Mouse (Mus musculus) left cerebral cortex, adult 2 months (tissue): ENCODE measurements around the gene Unc45b. TPM values are rescaled to one million over a fixed set of nuclear protein-coding genes. Genes with fewer than 3 reads are reported as not detected.
"Not testable (repeated sequence)": the region's sequence is repeated elsewhere in the genome, so short reads cannot be mapped to it uniquely, and the experiment has no call there.

ENCODE experiments used
- DNase-seq, 2 experiments: peaks; one replicate each; pipeline ENCODE4 v3.0.0; 2021 to 2022; ENCODE audit warnings: low spot score in 2 of 2, mixed read lengths in 1 of 2; ENCODE audit errors: extremely low spot score in 1 of 2
- H3K27ac ChIP-seq: fragments of 200-600 bp; 2 replicates; pipeline ENCODE4 v1.8.1; 2022
- H3K4me3 ChIP-seq: fragments of 200-600 bp; 2 replicates; pipeline ENCODE4 v1.8.1; 2022
- CTCF ChIP-seq: fragments of 200-600 bp; IDR thresholded peaks from 2 replicates; pipeline ENCODE4 v1.8.1; 2022; ENCODE audit warnings: antibody characterized with exemption, mild to moderate bottlenecking, moderate library complexity
- intact Hi-C: fragments of 180-260 bp; cut with DNase I; formaldehyde crosslinking; loops from one replicate; pipeline ENCODE4 v1.15.1; 2025
- microRNA-seq, 2 experiments: library from miRNA; unstranded; fragments of <30 nt; microRNA quantifications; one replicate each; pipeline ENCODE4 v1.2.0; 2021
- total RNA-seq, 2 experiments: library from RNA; stranded (reverse); gene quantifications; 2 replicates each; pipeline ENCODE4 v1.2.3; 2021

Gene Unc45b
- total RNA-seq, 2 experiments from 2014 or later = 1.3 to 2.0 TPM

DNA sequence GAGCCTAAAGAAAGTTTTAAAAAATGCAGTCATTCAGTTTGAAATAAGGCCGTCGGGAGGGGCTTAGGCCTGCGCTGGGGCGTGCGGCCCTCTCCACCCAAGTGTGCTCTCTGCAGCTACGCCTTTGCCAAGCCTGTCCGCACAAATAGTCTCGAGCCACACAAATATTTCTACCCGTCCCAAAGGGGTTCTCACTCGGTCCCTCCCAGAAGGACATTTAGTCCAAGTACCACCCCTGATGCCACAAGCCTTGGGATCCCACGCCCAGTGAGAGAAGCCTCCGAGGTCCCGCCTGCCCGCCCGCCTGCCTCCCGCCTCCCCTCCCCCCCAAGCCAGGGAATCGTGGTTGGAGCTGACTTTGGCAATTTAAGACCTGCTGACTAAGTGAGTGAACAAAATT, 72.8 kb downstream of the Unc45b start:
- H3K4me3 ChIP-seq = no peak overlapping the region
- intact Hi-C loops = no loop called here
- no peak for DNase-seq
- TF ChIP-seq CTCF = no peak
- H3K27ac ChIP-seq = no peak overlapping the region

DNA sequence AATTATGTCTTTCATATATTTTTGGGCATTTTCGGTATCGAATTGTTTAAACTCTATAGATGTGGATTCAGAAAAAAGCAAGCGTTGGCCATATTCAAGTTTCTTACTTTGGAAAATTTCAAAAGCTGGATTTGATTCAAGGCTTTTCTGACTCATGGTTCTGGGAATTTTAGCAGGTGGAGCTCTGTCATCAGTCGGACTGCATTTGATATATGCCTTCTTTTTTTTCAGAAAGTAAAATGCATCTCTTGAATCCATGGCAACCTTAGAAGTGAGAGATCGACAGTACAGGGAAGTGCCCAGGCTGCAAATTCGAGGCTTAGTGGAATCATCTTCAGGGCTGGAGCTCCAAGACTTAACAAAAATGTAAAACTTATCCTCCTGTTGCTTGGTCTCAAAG, 77.3 kb downstream of the Unc45b start:
- intact Hi-C loops = no loop called here
- no peak for TF ChIP-seq CTCF
- Histone ChIP-seq H3K4me3 (no peak overlapping the region), H3K27ac (no peak overlapping the region)
- no peak for DNase-seq

DNA sequence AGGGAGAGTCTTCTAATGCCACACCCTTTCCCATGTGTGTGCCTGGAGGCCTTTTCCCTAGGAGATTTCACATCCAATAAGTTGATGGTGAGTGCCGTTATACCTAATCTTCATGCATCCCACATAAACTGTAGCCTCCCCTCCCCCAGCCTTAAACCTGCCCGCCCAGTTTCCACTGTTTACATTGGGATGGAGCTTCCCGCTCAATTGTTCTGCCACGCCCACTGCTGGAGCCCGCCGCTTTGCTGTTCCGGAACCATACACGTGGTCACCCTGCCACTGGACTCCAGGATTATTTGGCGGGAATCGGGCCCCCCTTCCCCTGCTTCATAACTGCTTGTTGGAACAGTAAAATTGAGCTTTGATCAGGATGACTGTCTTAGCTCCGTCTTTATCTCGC, 79.0 kb downstream of the Unc45b start:
- Histone ChIP-seq H3K27ac (no peak overlapping the region), H3K4me3 (no peak overlapping the region)
- intact Hi-C loops = no loop called here
- TF ChIP-seq CTCF = no peak
- DNase-seq = no peak

DNA sequence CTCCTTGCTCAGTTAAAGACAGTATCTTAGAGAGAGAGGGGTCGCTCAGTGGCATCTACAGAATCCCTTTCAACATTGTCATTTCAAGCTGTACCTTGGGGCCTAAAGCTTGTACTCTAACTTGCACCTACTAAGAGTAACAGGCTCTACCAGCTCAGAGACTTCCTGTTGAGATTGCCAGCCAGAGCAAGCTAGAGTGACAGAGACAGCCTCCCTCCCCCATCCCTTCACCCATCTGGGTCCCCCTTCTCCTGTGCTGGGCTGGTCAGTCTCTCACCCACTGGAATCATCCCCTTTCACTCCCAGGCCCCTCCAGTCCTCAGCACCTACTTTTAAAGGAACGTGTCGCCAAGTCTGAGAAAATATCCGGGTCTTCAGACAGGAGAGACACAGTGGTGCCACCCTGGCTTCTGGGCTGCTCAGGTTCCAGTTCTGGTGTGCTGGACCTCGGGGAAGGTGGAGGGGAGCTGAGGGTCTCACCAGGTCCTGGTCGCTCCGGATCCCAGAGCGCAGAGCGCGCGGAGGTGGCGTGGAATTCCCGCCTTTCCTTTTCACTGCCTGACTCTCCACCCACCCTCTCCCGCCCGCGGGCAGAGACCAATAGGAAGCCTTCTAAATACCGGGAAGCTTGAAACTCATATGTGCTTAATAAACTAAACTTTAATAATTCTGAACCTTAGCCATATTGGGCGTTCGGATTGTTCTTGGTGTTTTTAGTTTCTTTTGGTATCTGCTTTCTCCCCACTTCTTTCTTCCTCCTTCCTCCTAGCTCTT, 80.4 kb downstream of the Unc45b start:
- peak overlapping the region; percentile 53 for H3K4me3 ChIP-seq
- intact Hi-C loops = loop anchor here (1.0 kb wide), 1 partner anchor 48 kb away; no protein-coding TSS in a partner anchor
- not testable (repeated sequence) for DNase-seq, H3K27ac ChIP-seq

DNA sequence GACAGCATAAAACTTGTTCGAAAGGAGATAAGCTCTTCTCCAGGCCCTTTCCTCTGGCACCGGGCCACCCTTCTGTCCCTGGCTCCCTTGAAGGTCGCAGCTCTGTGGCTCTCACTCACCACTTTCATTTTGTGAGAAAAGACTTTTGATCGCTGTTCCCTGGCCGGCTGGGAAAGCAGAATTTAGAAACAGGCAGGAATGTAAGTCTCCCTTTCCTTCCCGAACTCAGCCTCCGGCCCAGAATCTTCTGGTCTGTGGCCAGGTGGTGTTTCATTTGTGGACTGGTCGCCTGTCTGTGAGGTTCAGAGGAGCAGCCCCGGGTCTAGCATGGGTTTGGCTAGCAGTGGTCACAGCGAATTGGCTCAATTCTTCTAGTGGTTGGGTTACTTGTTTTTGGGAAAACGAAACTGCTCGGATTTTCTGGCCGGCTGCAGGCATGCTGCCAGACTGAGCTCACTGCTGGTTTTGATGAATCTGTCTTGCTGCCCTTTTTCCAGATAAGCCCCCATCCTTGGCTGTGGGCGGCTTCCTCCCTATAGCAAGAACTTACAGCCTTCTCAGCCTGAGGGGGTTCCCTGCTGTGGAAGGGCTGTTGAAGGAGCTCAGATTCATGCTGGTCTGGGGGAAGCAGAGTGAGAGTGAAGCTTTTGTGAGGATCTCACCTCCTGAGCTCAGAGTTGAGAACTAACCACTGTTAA, 81.3 kb downstream of the Unc45b start, which contains the start of gene Slfn9:
Gene Slfn9, minus strand, starts transcription at position 362 of the 698 bp plus-strand sequence.
- Histone ChIP-seq H3K27ac (no peak within 1 kb of the TSS), H3K4me3 (peak within 1 kb of the TSS; percentile 53)
- no peak for TF ChIP-seq CTCF
- intact Hi-C loops = loop anchor here (1.0 kb wide), 1 partner anchor 47 kb away; no protein-coding TSS in a partner anchor
- DNase-seq = peak in 1 of 2 experiments; percentile 23

Small RNA genes within 50 kb of the gene (microRNA-seq; reads per million reads assigned to microRNA genes)
- gene Mir7679 = 0 reads per million in 2 experiments

Other genes starting within 250 kb of the Unc45b start
- gene Cct6b, start 146.2 kb upstream of the Unc45b start, total RNA-seq = not detected
- gene Zfp830, start 146.2 kb upstream of the Unc45b start, total RNA-seq = 10 to 100 TPM; 14.8 to 15.2 TPM
- gene Lig3, start 129.4 kb upstream of the Unc45b start, total RNA-seq = 10 to 100 TPM; 21.1 to 21.9 TPM
- gene Rffl, start 39.3 kb upstream of the Unc45b start, total RNA-seq = 1 to 10 TPM; 8.8 to 9.1 TPM
- 10 to 100 TPM; 16.9 to 19.8 TPM for gene Rad51d, start 19.9 kb upstream of the Unc45b start, total RNA-seq
- not detected for gene Fndc8, start 18.4 kb upstream of the Unc45b start, total RNA-seq
- gene Nle1, start 2.1 kb upstream of the Unc45b start, total RNA-seq = 10 to 100 TPM; 41.0 to 45.8 TPM
- 1 to 10 TPM; 2.7 to 5.5 TPM for gene Slfn5, start 40.8 kb downstream of the Unc45b start, total RNA-seq
- gene Slfn9, start 81.3 kb downstream of the Unc45b start, total RNA-seq = under 1 TPM; 0.26 to 0.45 TPM
- gene Slfn8, start 110.3 kb downstream of the Unc45b start, total RNA-seq = under 1 TPM; 0.26 to 0.61 TPM
- 1 to 10 TPM; 1.1 to 1.6 TPM for gene Slfn2, start 154.6 kb downstream of the Unc45b start, total RNA-seq
- gene Slfn1, start 206.3 kb downstream of the Unc45b start, total RNA-seq = not detected